Mouse (Mus musculus): ENCODE measurements around the gene Dpm3.

DNA sequence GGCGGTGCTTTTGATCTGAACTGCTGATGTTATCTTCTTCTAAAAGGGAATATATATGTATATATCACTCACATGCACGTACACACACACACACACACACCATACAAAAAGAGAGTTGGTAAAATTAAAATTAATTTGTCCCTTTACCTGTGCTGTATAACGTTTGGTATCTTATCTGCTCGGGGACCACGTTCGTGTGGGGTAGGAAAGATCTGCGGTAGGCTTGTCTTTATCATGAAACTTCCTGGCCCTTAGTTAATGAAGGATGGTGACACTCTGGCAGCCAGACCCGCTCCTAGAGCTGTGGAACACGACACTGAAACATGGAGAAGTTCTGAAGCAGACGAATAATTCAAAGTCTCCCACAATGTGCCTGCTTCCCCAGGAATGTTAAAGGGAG, 32.7 kb downstream of the Dpm3 start:
- TF ChIP-seq CTCF (IDR thresholded peaks at IDR 0.05; ENCODE audit: low read depth) (no peak), EP300 (optimal IDR thresholded peaks at IDR 0.05) (no peak)
